Comparison of ENCODE assay signal across 11 mouse cellular contexts in genomic region chr15:82941733-82942132, GRCm38 (mm10). TPM values are rescaled to one million over a fixed set of nuclear protein-coding genes. Genes with fewer than 3 reads are reported as not detected.
DNase-seq lines count a peak whose midpoint lies in the region; ATAC-seq and TF ChIP-seq lines count a peak whose summit lies in the region.
"Had no signal": no experiment of that assay in that cellular context is flagged by ENCODE, and none has a peak within 500 bp of the region (broad histone marks: within the 10 kb centered on the region; RNA-seq: fewer than 3 reads in every experiment).

No protein-coding gene starts in this region.

- no peak for TF ChIP-seq CTCF in hindbrain, postnatal 0 days (IDR thresholded peaks at IDR 0.05; ENCODE audit: low read depth)

- H3K9ac ChIP-seq in embryonic facial prominence, embryonic 13.5 days, result no peak overlapping the region
- H3K9ac ChIP-seq in hindbrain, postnatal 0 days (replicated peaks; ENCODE audit: low read length), result 0 out of 2 replicates have a peak overlapping the region, but pooled peaks have one; percentile 19
- H3K9ac ChIP-seq in midbrain, embryonic 15.5 days, result no peak overlapping the region

- no peak for ATAC-seq in embryonic facial prominence, embryonic 13.5 days (ENCODE audit: insufficient number of reproducible peaks, insufficient read depth, low FRiP score, low TSS enrichment, low read depth)
- ATAC-seq in hindbrain, postnatal 0 days, result peak; percentile 27
- peak; percentile 44 for ATAC-seq in midbrain, embryonic 15.5 days (replicated peaks)

- no peaks in the 10 kb centered on the region for H3K27me3 ChIP-seq in embryonic facial prominence, embryonic 13.5 days
- no peaks in the 10 kb centered on the region for H3K27me3 ChIP-seq in hindbrain, postnatal 0 days (ENCODE audit: insufficient read depth, low read length)
- no peaks in the 10 kb centered on the region for H3K27me3 ChIP-seq in midbrain, embryonic 15.5 days (replicated peaks)

- WGBS in embryonic facial prominence, embryonic 13.5 days, result 49% methylated on average over 8 of the region's 8 CpGs
- WGBS in hindbrain, postnatal 0 days, result 25% methylated on average over 8 of the region's 8 CpGs
- WGBS in midbrain, embryonic 15.5 days, result 28% methylated on average over 8 of the region's 8 CpGs

- peak; percentile 76 for DNase-seq in R1 (ENCODE audit: low read depth, low spot score)
- DNase-seq in hindbrain, postnatal 0 days (ENCODE audit: low spot score), result peak; percentile 75
- DNase-seq in heart, adult 8-10 months (ENCODE audit: low spot score), result no peak
- DNase-seq in lung, postnatal 14 days, result no peak
- DNase-seq in embryo, embryonic 10.5 days (ENCODE audit: low spot score), result no peak
- DNase-seq in ovary, adult 18-20 months (ENCODE audit: low spot score), result no peak
- DNase-seq: cerebellum, postnatal 25 days; kidney, postnatal 10 days; lung, adult 2 months had no signal

- H3K4me3 ChIP-seq in embryonic facial prominence, embryonic 13.5 days, result no peak overlapping the region
- no peak overlapping the region for H3K4me3 ChIP-seq in hindbrain, postnatal 0 days (ENCODE audit: low read length)
- no peak overlapping the region for H3K4me3 ChIP-seq in midbrain, embryonic 15.5 days

- peaks cover 16% of the 10 kb centered on the region; the same call in 1 of the 2 replicates for H3K36me3 ChIP-seq in embryonic facial prominence, embryonic 13.5 days
- no peaks in the 10 kb centered on the region for H3K36me3 ChIP-seq in hindbrain, postnatal 0 days (ENCODE audit: insufficient read depth, low read length)
- H3K36me3 ChIP-seq in midbrain, embryonic 15.5 days (replicated peaks), result no peaks in the 10 kb centered on the region

- peaks cover 59% of the 10 kb centered on the region for H3K4me1 ChIP-seq in embryonic facial prominence, embryonic 13.5 days
- peaks cover 43% of the 10 kb centered on the region for H3K4me1 ChIP-seq in hindbrain, postnatal 0 days (ENCODE audit: insufficient read depth, low read length)
- peaks cover 70% of the 10 kb centered on the region for H3K4me1 ChIP-seq in midbrain, embryonic 15.5 days

- H3K27ac ChIP-seq in embryonic facial prominence, embryonic 13.5 days, result peak overlapping the region; percentile 28; the same call in 1 of the 2 replicates
- H3K27ac ChIP-seq in hindbrain, postnatal 0 days, result peak overlapping the region; percentile 58; the same call in 1 of the 2 replicates
- peak overlapping the region; percentile 51 for H3K27ac ChIP-seq in midbrain, embryonic 15.5 days

- no peaks in the 10 kb centered on the region for H3K9me3 ChIP-seq in embryonic facial prominence, embryonic 13.5 days
- no peaks in the 10 kb centered on the region for H3K9me3 ChIP-seq in hindbrain, postnatal 0 days (ENCODE audit: low read length)
- H3K9me3 ChIP-seq in midbrain, embryonic 15.5 days, result no peaks in the 10 kb centered on the region

- H3K4me2 ChIP-seq in embryonic facial prominence, embryonic 13.5 days, result peak overlapping the region; percentile 14; the same call in 1 of the 2 replicates
- H3K4me2 ChIP-seq in hindbrain, postnatal 0 days (ENCODE audit: low read depth, low read length), result no peak overlapping the region
- peak overlapping the region; percentile 34 for H3K4me2 ChIP-seq in midbrain, embryonic 15.5 days

RNA-seq across cellular contexts. Expression of gene Tcf20, which starts 45.9 kb away (rescaled TPM):
- 15.2 and 15.8 TPM in 2 replicates for polyA plus RNA-seq in embryonic facial prominence, embryonic 13.5 days (2015; fragmentation: Nextera tagmentation; extraction: Ambion mirVana)
- total RNA-seq in hindbrain, postnatal 0 days (2014; rRNA removed), result 89.2 and 98.3 TPM in 2 replicates
- 8.6 and 8.8 TPM in 2 replicates for polyA plus RNA-seq in hindbrain, postnatal 0 days (2015; fragmentation: Nextera tagmentation; extraction: Ambion mirVana)
- polyA plus RNA-seq in midbrain, embryonic 15.5 days (2015; fragmentation: Nextera tagmentation; extraction: Ambion mirVana), result 15.1 and 15.9 TPM in 2 replicates
- 10 to 100 TPM; 56.2 to 63.4 (median 59.7) TPM for total RNA-seq in heart, adult 8-10 months (2022)

Comparison
In these comparisons a context has a peak if more than half of its experiments do, and no peak if none do; other contexts are left out.
1. DNase-seq: peak in R1 (single experiment) and hindbrain, postnatal 0 days (single experiment); none in heart, adult 8-10 months (single experiment), lung, postnatal 14 days (single experiment), embryo, embryonic 10.5 days (single experiment) and ovary, adult 18-20 months (single experiment).
2. Peak in every context shown above with its lines, with median percentiles within 50 percentile points of each other: H3K27ac ChIP-seq.